Mouse (Mus musculus) forebrain, embryonic 14.5 days (tissue): ENCODE measurements around the gene Gm826. TPM values are rescaled to one million over a fixed set of nuclear protein-coding genes. Genes with fewer than 3 reads are reported as not detected.

Experiments used
- ATAC-seq: fragments of 200-750 bp; cut with Nextera tagmentation; 2 replicates; pipeline ENCODE4 v1.8.0; 2017; ENCODE audit warnings: mild to moderate bottlenecking, moderate library complexity
- DNase-seq: peaks from one replicate; pipeline ENCODE4 v3.0.0-alpha.2; 2015; ENCODE audit warnings: low spot score
- H3K27ac ChIP-seq: fragments of 300-500 bp; sonication (generic); 2 replicates; pipeline ENCODE4 v1.5.1; 2014; ENCODE audit warnings: low read depth, mild to moderate bottlenecking, control low read depth, low read length, moderate library complexity
- H3K27me3 ChIP-seq: fragments of 300-500 bp; sonication (generic); replicated peaks from 2 replicates; pipeline ENCODE4 v1.6.1; 2014; ENCODE audit warnings: low read length, control low read depth, mixed read lengths; ENCODE audit not compliant: control insufficient read depth, insufficient read depth
- H3K36me3 ChIP-seq: fragments of 300-500 bp; sonication (generic); 2 replicates; pipeline ENCODE4 v1.6.1; 2014; ENCODE audit warnings: low read length, control low read depth; ENCODE audit not compliant: control insufficient read depth, insufficient read depth
- H3K4me1 ChIP-seq: fragments of 300-500 bp; sonication (generic); 2 replicates; pipeline ENCODE4 v1.6.1; 2014; ENCODE audit warnings: antibody characterized with exemption, low read length, control low read depth; ENCODE audit not compliant: control insufficient read depth, insufficient read depth
- H3K4me2 ChIP-seq: fragments of 300-500 bp; sonication (generic); 2 replicates; pipeline ENCODE4 v1.6.1; 2014; ENCODE audit warnings: mild to moderate bottlenecking, control low read depth, low read length
- H3K4me3 ChIP-seq: fragments of 300-500 bp; sonication (generic); 2 replicates; pipeline ENCODE4 v1.5.1; 2014; ENCODE audit warnings: low read depth, low read length, control low read depth
- H3K9ac ChIP-seq: fragments of 300-500 bp; sonication (generic); 2 replicates; pipeline ENCODE4 v1.6.1; 2014; ENCODE audit warnings: mild to moderate bottlenecking, low read length, control low read depth, moderate library complexity
- H3K9me3 ChIP-seq: fragments of 300-500 bp; sonication (generic); replicated peaks from 2 replicates; pipeline ENCODE4 v1.6.1; 2016; ENCODE audit warnings: low read length, control low read depth, mixed read lengths; ENCODE audit not compliant: control insufficient read depth
- WGBS: fragments of 180-500 bp; shearing (Covaris S2); extraction: QIAGEN DNeasy Blood & Tissue Kit; methylation state at CpG from one replicate; pipeline ENCODE4 v1.1.7; 2014; 5-methylcytosine and 5-hydroxymethylcytosine counted together
- polyA plus RNA-seq: library from polyadenylated mRNA; unstranded; fragments of >200 nt; fragmentation: Nextera tagmentation; extraction: Ambion mirVana; gene quantifications from 2 replicates; pipeline ENCODE4 v1.2.1, GENCODE M21; 2014

Gm826 gene
- polyA plus RNA-seq, 1 experiment from 2014 or later, result not detected

- Histone ChIP-seq H3K27ac (peak overlapping the region; percentile 94), H3K4me1 (peaks cover 7% of the 10 kb centered on the region; the same call in 1 of the 2 replicates), H3K4me3 (peak overlapping the region; percentile 59), H3K27me3 (peaks cover 73% of the 10 kb centered on the region), H3K4me2 (peak overlapping the region; percentile 94), H3K9ac (peak overlapping the region; percentile 81), H3K36me3 (no peaks in the 10 kb centered on the region), H3K9me3 (no peaks in the 10 kb centered on the region)
- no peak for DNase-seq
- peak; percentile 2 for ATAC-seq
- under 1% methylated on average over 95 of the region's 95 CpGs for WGBS
Observed at GRCm38 (mm10) chr2:160366111-160366979, 32.4 kb upstream of the Gm826 start.

GRCm38 (mm10) chr2:160365107-160365911 lies 31.3 kb upstream of the Gm826 start:
- ATAC-seq (no peak), DNase-seq (no peak)
- Histone ChIP-seq H3K4me2 (peak overlapping the region; percentile 94), H3K27me3 (peaks cover 72% of the 10 kb centered on the region), H3K9me3 (no peaks in the 10 kb centered on the region), H3K4me3 (peak overlapping the region; percentile 59), H3K27ac (no peak overlapping the region), H3K36me3 (no peaks in the 10 kb centered on the region), H3K9ac (peak overlapping the region; percentile 81), H3K4me1 (peaks cover 7% of the 10 kb centered on the region; the same call in 1 of the 2 replicates)
- under 1% methylated on average over 50 of the region's 50 CpGs for WGBS

GRCm38 (mm10) chr2:160364666-160365065 lies 30.7 kb upstream of the Gm826 start:
- Histone ChIP-seq H3K9ac (peak overlapping the region; percentile 81; the same call in 1 of the 2 replicates), H3K4me3 (peak overlapping the region; percentile 59), H3K4me1 (peaks cover 7% of the 10 kb centered on the region; the same call in 1 of the 2 replicates), H3K4me2 (peak overlapping the region; percentile 94), H3K27ac (no peak overlapping the region), H3K27me3 (peaks cover 72% of the 10 kb centered on the region), H3K9me3 (no peaks in the 10 kb centered on the region), H3K36me3 (no peaks in the 10 kb centered on the region)
- DNase-seq (no peak), ATAC-seq (no peak)
- 2% methylated on average over 12 of the region's 12 CpGs for WGBS

- WGBS, result 3% methylated on average over 9 of the region's 9 CpGs
- peak overlapping the region; percentile 94 for H3K4me2 ChIP-seq
- H3K4me3 ChIP-seq, result peak overlapping the region; percentile 59
- H3K27me3 ChIP-seq, result peaks cover 72% of the 10 kb centered on the region
- DNase-seq, result peak; percentile 33
- no peaks in the 10 kb centered on the region for H3K9me3 ChIP-seq
- no peaks in the 10 kb centered on the region for H3K36me3 ChIP-seq
- H3K4me1 ChIP-seq, result peaks cover 7% of the 10 kb centered on the region; the same call in 1 of the 2 replicates
- ATAC-seq, result no peak
- no peak overlapping the region for H3K27ac ChIP-seq
- H3K9ac ChIP-seq, result no peak overlapping the region
Observed at GRCm38 (mm10) chr2:160364128-160364650, 30.2 kb upstream of the Gm826 start.

- Histone ChIP-seq H3K36me3 (no peaks in the 10 kb centered on the region), H3K4me2 (no peak overlapping the region; the same call in 1 of the 2 replicates), H3K27ac (no peak overlapping the region), H3K27me3 (peaks cover 69% of the 10 kb centered on the region), H3K4me3 (no peak overlapping the region), H3K9me3 (no peaks in the 10 kb centered on the region), H3K4me1 (peaks cover 7% of the 10 kb centered on the region; the same call in 1 of the 2 replicates), H3K9ac (no peak overlapping the region)
- WGBS, result 13% methylated on average over 4 of the region's 4 CpGs
- DNase-seq (no peak), ATAC-seq (no peak)
Observed at GRCm38 (mm10) chr2:160363201-160363600, 29.2 kb upstream of the Gm826 start.

GRCm38 (mm10) chr2:160361442-160362121 lies 27.6 kb upstream of the Gm826 start:
- peaks cover 7% of the 10 kb centered on the region; the same call in 1 of the 2 replicates for H3K4me1 ChIP-seq
- DNase-seq, result no peak
- H3K27me3 ChIP-seq, result peaks cover 66% of the 10 kb centered on the region
- no peaks in the 10 kb centered on the region for H3K36me3 ChIP-seq
- no peaks in the 10 kb centered on the region for H3K9me3 ChIP-seq
- H3K4me3 ChIP-seq, result no peak overlapping the region
- no peak overlapping the region for H3K27ac ChIP-seq
- 5% methylated on average over 16 of the region's 16 CpGs for WGBS
- no peak overlapping the region for H3K4me2 ChIP-seq
- ATAC-seq, result no peak
- no peak overlapping the region for H3K9ac ChIP-seq

GRCm38 (mm10) chr2:160360234-160360874 lies 26.4 kb upstream of the Gm826 start:
- ATAC-seq (no peak), DNase-seq (no peak)
- Histone ChIP-seq H3K9me3 (no peaks in the 10 kb centered on the region), H3K27ac (no peak overlapping the region), H3K36me3 (no peaks in the 10 kb centered on the region), H3K4me2 (no peak overlapping the region), H3K9ac (no peak overlapping the region), H3K27me3 (peaks cover 58% of the 10 kb centered on the region), H3K4me3 (no peak overlapping the region), H3K4me1 (peaks cover 3% of the 10 kb centered on the region; the same call in 1 of the 2 replicates)
- 2% methylated on average over 8 of the region's 8 CpGs for WGBS

- Histone ChIP-seq H3K4me2 (no peak overlapping the region), H3K9me3 (no peaks in the 10 kb centered on the region), H3K9ac (no peak overlapping the region), H3K36me3 (no peaks in the 10 kb centered on the region), H3K27ac (no peak overlapping the region), H3K4me3 (no peak overlapping the region), H3K27me3 (peaks cover 50% of the 10 kb centered on the region), H3K4me1 (no peaks in the 10 kb centered on the region)
- ATAC-seq (peak; percentile 32; the same call in 1 of the 2 replicates), DNase-seq (peak; percentile 40)
- 6% methylated on average over 4 of the region's 4 CpGs for WGBS
Observed at GRCm38 (mm10) chr2:160358896-160359295, 24.9 kb upstream of the Gm826 start.
